Mouse (Mus musculus): ENCODE data around the gene Fto.

DNA sequence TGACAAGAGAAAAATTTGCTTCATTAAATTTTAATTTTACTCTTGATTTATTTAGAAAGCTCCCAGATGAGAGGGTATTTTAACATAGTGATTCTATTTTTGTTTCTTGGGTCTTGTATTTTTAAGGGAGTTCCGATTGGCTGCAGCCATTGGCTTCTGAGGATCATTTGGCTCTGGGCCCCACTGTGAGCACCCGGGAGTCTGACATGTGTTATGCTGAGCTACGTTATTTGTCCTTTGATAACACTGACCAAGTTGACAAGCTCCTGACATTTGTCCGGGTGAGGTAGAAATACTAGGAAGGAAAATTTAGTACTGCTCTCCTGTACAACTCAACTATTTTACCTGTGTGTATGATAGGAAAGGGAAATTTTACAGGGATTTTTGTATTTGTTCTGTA lies 58.7 kb downstream of the Fto start:
- TF ChIP-seq POLR2A (IDR thresholded peaks at IDR 0.05; ENCODE audit: extremely low read depth, insufficient read depth, low read length) (no peak), CTCF (IDR thresholded peaks at IDR 0.05; ENCODE audit: extremely low read depth, insufficient read depth, low read length) (no peak)
